Mouse (Mus musculus) ES-E14 (cell line): ENCODE measurements around the gene Ceacam13. TPM values are rescaled to one million over a fixed set of nuclear protein-coding genes. Genes with fewer than 3 reads are reported as not detected.
"Not testable (repeated sequence)": the region's sequence is repeated elsewhere in the genome, so short reads cannot be mapped to it uniquely, and the experiment has no call there.

Experiments used
- DNase-seq: peaks from one replicate; pipeline ENCODE4 v3.0.0-alpha.2; 2013; ENCODE audit warnings: low read depth, low spot score
- H3K27ac ChIP-seq: 2 replicates; pipeline ENCODE4 v1.5.1; 2012; ENCODE audit warnings: low read depth, mild to moderate bottlenecking, low read length, moderate library complexity, mixed read lengths; ENCODE audit not compliant: poor library complexity, insufficient read depth, severe bottlenecking
- H3K36me3 ChIP-seq: 2 replicates; pipeline ENCODE4 v1.6.1; 2012; ENCODE audit warnings: mild to moderate bottlenecking, low read length, moderate library complexity, mixed read lengths; ENCODE audit not compliant: control insufficient read depth, poor library complexity, insufficient read depth, severe bottlenecking
- H3K4me1 ChIP-seq, 2 experiments: fragments of 150-350 bp in 1 of 2; sonication (generic) in 1 of 2; 2 replicates each; pipeline ENCODE4 v1.6.1; 2012; ENCODE audit warnings: low read length in 2 of 2, mild to moderate bottlenecking in 1 of 2, mixed read lengths in 1 of 2; ENCODE audit not compliant: control insufficient read depth in 2 of 2, insufficient read depth in 2 of 2, poor library complexity in 1 of 2
- H3K4me3 ChIP-seq, 2 experiments: fragments of 150-350 bp in 1 of 2; sonication (generic) in 1 of 2; 2 replicates each; pipeline ENCODE4 v1.5.1; 2012; ENCODE audit warnings: low read length in 2 of 2, low read depth in 1 of 2, mild to moderate bottlenecking in 1 of 2, mixed read lengths in 1 of 2; ENCODE audit not compliant: insufficient read depth in 1 of 2, poor library complexity in 1 of 2, severe bottlenecking in 1 of 2
- H3K9ac ChIP-seq: 2 replicates; pipeline ENCODE4 v1.6.1; 2012; ENCODE audit warnings: low read depth, mild to moderate bottlenecking, low read length, mixed read lengths; ENCODE audit not compliant: poor library complexity, insufficient read depth, severe bottlenecking
- H3K9me3 ChIP-seq: fragments of 150-350 bp; sonication (generic); 2 replicates; pipeline ENCODE4 v1.6.1; 2012; ENCODE audit warnings: low read depth, mild to moderate bottlenecking, low read length; ENCODE audit not compliant: control insufficient read depth, insufficient read depth
- CHD2 ChIP-seq: IDR thresholded peaks from 2 replicates; pipeline ENCODE4 v1.6.1; 2014; ENCODE audit warnings: mild to moderate bottlenecking, low read depth, low read length, inconsistent platforms
- HCFC1 ChIP-seq: IDR thresholded peaks from 2 replicates; pipeline ENCODE4 v1.6.1; 2012; ENCODE audit warnings: low read length, inconsistent platforms, borderline replicate concordance; ENCODE audit not compliant: insufficient read depth
- MAFK ChIP-seq: IDR thresholded peaks from 2 replicates; pipeline ENCODE4 v1.6.1; 2014; ENCODE audit warnings: mild to moderate bottlenecking, low read depth, low read length, inconsistent platforms; ENCODE audit not compliant: insufficient read depth
- ZC3H11A ChIP-seq: IDR thresholded peaks from 2 replicates; pipeline ENCODE4 v1.6.1; 2012; ENCODE audit warnings: low read depth, mild to moderate bottlenecking, inconsistent platforms, low read length, borderline replicate concordance
- ZNF384 ChIP-seq: IDR thresholded peaks from 2 replicates; pipeline ENCODE4 v1.6.1; 2012; ENCODE audit warnings: low read depth, low read length, inconsistent platforms
- in situ Hi-C, 2 experiments: fragments of 600-800 bp; cut with MboI; formaldehyde crosslinking; loops; one replicate each; pipeline ENCODE4 v1.15.1; 2025; ENCODE audit warnings: low sequenced_read_pairs in 2 of 2, inconsistent platforms in 1 of 2; ENCODE audit not compliant: unreplicated experiment in 2 of 2
- total RNA-seq: library from RNA; depleted of rRNA; stranded (reverse); fragments of 300-350 nt; gene quantifications from 2 replicates; pipeline ENCODE4 v1.2.3, GENCODE M21; 2012; rRNA removed

The Ceacam13 gene
- total RNA-seq, result not detected in 2 replicates

- no peak within 1 kb of the TSS for H3K27ac ChIP-seq
- no peak for DNase-seq
- no peaks in the 10 kb centered on the region for H3K4me1 ChIP-seq
- in situ Hi-C loops, result no loop called here
- no peaks in the 10 kb centered on the region for H3K36me3 ChIP-seq
- TF ChIP-seq ZNF384 (no peak), ZC3H11A (no peak), HCFC1 (no peak), MAFK (no peak), CHD2 (no peak)
- no peak within 1 kb of the TSS for H3K9ac ChIP-seq
- H3K9me3 ChIP-seq, result no peaks in the 10 kb centered on the region
- H3K4me3 ChIP-seq, result no peak within 1 kb of the TSS
Measured at GRCm38 (mm10) chr7:18009589-18009988, at the start of gene Ceacam13. TSS of gene Ceacam13 (plus strand) at chr7:18009889.

DNA sequence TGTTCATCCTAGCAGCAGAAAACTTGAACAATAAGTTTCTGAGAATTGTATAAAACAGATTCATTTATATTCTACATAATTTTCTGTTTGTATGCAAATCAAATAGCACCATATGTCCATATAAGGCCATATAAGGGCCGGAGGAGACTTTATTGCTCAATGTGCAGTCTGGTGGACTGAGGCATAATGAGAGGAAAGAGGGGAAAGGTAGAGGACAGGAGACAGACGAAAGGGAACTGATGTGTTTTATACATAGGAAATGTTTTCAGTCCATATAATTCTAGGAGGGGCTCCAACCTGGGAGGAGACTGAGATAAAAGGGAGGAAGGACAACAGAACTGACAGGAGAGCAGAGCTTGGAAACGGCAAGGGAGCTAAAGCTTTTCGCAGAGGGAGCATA lies 37.9 kb upstream of the Ceacam13 start, which contains the start of gene Ceacam11:
Ceacam11 (plus strand) TSS at position 301 of the 400 bp plus-strand sequence.
- in situ Hi-C loops, result no loop called here
- Histone ChIP-seq H3K36me3 (no peaks in the 10 kb centered on the region), H3K4me3 (no peak within 1 kb of the TSS), H3K4me1 (no peaks in the 10 kb centered on the region), H3K27ac (no peak within 1 kb of the TSS), H3K9me3 (no peaks in the 10 kb centered on the region), H3K9ac (no peak within 1 kb of the TSS)
- TF ChIP-seq CHD2, result no peak
- no peak for TF ChIP-seq MAFK
- TF ChIP-seq ZNF384, result no peak
- TF ChIP-seq HCFC1, result no peak
- no peak for TF ChIP-seq ZC3H11A
- no peak for DNase-seq

DNA sequence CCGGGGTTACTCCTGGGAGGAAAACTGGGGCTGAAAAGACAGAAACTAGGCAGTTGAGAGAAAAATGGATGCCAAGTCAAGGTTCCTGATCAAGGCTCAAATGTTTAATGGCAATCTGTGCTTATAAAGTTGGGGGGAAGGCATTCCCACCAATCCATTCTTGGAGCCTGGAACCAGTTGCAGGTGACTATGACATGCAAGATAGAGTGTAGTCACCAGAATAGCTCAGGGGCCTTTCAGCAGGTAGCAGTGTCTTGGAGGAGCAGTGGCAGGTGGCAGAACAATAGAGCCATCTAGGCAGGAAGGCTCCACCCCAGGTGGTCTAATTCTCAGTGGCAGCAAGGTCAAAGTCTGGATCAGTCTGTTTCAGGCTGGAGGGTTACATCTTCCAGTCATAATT lies 8.6 kb upstream of the Ceacam13 start:
- H3K9ac ChIP-seq, H3K27ac ChIP-seq, H3K4me1 ChIP-seq, in situ Hi-C loops, H3K4me3 ChIP-seq, H3K9me3 ChIP-seq, H3K36me3 ChIP-seq: not testable (repeated sequence)
- peak; percentile 15 for DNase-seq
- peak; percentile 6; the same call in 1 of the 2 replicates for TF ChIP-seq MAFK

DNA sequence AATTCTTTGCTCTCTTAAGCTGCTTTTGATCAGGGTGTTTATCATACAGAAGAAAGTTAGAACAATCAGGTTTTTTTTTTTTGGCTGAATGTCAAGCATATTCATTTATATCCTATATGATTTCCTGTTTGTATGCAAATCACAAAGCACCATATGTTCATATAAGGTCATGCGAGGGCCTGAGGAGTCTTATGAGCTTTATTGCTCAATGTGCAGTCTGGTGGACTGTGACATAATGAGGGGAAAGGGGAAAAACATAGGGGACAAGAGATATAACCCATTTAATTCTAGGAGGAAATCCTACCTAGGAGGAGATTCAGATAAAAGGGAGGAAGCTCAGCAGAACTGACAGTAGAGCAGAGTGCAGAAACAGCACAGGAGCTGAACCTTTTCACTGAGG lies 55.9 kb downstream of the Ceacam13 start, which contains the start of gene Ceacam12:
Ceacam12 (plus strand) TSS at position 301 of the 400 bp plus-strand sequence.
- Histone ChIP-seq H3K27ac (no peak within 1 kb of the TSS), H3K4me3 (no peak within 1 kb of the TSS), H3K36me3 (no peaks in the 10 kb centered on the region), H3K9ac (no peak within 1 kb of the TSS), H3K9me3 (no peaks in the 10 kb centered on the region), H3K4me1 (no peaks in the 10 kb centered on the region)
- in situ Hi-C loops, result no loop called here
- TF ChIP-seq MAFK (no peak), ZNF384 (no peak), ZC3H11A (no peak), CHD2 (no peak), HCFC1 (no peak)
- DNase-seq, result no peak

Other genes starting within 250 kb of the Ceacam13 start
- gene Ceacam14, start 197.3 kb upstream of the Ceacam13 start, total RNA-seq, result not detected in 2 replicates
- gene Gm5155, start 138.1 kb upstream of the Ceacam13 start, total RNA-seq, result not detected in 2 replicates
- gene Ceacam11, start 37.8 kb upstream of the Ceacam13 start, total RNA-seq, result not detected in 2 replicates
- not detected in 2 replicates for gene Ceacam12, start 56.0 kb downstream of the Ceacam13 start, total RNA-seq
- gene Igfl3, start 166.6 kb downstream of the Ceacam13 start, total RNA-seq, result not detected in 2 replicates
- gene Mill1, start 235.5 kb downstream of the Ceacam13 start, total RNA-seq, result not detected in 2 replicates